Mouse (Mus musculus): ENCODE measurements around the gene Hoxd12.

Gene Hoxd12

DNA sequence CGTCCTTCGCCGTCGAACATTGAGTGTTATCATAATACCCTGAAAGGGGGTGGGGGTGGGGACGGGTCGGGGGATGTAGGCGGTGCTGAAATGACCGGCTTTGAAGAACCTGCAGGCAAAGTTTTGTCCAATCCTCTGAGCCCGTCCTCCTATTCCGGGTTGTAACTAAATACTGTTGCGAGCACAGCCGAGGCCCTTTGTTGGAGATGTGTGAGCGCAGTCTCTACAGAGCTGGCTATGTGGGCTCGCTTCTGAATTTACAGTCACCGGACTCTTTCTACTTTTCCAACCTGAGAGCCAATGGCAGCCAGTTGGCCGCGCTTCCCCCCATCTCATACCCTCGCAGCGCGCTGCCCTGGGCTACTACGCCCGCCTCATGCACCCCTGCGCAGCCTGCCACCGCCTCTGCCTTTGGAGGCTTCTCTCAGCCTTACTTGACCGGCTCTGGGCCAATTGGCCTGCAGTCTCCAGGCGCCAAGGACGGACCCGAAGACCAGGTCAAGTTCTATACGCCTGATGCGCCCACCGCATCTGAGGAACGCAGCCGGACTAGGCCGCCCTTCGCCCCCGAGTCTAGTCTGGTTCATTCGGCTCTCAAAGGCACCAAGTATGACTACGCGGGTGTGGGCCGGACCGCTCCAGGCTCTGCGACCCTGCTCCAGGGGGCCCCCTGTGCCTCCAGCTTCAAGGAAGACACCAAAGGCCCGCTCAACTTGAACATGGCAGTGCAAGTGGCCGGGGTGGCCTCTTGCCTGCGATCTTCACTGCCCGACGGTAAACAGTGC lies at the start of gene Hoxd12:
Gene Hoxd12, plus strand, starts transcription at position 133 of the 785 bp plus-strand sequence.
- DNase-seq (ENCODE audit: low read depth in 2 of 2, low spot score in 2 of 2), result no peak

DNA sequence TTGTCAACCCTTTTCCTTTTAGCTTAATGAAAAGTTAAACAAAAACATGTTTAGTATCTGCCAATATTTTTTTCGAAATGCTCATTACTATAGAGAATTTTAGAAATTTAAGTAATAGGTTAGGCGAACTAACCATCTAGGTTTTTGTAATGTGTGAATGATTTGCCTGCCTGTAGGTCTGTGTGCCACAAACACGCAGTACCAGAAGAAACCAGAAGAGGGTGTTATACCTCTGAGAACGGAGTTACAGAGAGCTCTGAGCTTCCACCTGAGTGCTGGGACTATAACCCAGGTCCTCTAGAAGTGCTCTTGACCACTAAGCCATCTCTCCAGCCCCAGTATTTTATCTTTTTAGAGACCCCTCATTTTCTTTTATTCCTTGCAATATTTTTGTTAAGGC lies 39.4 kb upstream of the Hoxd12 start:
- DNase-seq (ENCODE audit: low read depth in 2 of 2, low spot score in 2 of 2), result no peak

DNA sequence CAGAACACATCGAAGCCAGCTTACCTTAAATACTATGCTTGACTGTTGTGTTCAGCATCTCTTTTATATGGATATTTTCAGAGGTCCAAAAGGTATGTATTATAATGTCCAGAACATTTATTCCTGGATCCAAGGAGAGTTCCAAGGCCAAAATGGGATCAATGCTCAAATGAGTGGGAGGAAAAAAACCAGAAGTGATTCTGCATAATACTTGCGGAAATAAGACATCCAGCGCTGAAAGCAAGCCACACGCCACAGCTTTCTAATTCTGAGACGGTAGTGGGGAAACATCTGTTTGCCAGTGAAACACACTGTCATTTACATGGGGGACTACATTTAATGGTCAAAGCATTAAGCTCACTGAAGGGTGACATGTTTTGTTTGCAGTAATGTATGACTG lies 32.4 kb upstream of the Hoxd12 start:
- no peak for DNase-seq (ENCODE audit: low read depth in 2 of 2, low spot score in 2 of 2)

DNA sequence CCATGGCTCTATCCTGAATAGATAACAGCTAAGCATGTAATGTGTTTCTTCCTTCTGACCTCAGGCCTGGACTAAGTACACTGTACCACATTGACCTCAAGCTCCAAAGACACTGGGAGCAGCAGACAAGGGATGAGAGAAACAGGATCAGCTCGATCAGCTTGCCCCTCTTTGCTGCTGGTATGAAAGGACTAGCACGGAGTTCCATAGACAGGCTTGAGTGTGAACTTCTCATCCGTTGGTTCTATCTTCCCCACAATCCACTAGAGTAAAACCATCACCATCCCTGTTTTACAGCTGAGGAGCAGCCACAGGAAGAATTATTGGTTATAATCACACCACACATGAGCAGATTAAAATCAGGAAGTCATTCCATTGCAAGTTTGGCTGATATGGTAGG lies 29.2 kb upstream of the Hoxd12 start:
- no peak for DNase-seq (ENCODE audit: low read depth in 2 of 2, low spot score in 2 of 2)

DNA sequence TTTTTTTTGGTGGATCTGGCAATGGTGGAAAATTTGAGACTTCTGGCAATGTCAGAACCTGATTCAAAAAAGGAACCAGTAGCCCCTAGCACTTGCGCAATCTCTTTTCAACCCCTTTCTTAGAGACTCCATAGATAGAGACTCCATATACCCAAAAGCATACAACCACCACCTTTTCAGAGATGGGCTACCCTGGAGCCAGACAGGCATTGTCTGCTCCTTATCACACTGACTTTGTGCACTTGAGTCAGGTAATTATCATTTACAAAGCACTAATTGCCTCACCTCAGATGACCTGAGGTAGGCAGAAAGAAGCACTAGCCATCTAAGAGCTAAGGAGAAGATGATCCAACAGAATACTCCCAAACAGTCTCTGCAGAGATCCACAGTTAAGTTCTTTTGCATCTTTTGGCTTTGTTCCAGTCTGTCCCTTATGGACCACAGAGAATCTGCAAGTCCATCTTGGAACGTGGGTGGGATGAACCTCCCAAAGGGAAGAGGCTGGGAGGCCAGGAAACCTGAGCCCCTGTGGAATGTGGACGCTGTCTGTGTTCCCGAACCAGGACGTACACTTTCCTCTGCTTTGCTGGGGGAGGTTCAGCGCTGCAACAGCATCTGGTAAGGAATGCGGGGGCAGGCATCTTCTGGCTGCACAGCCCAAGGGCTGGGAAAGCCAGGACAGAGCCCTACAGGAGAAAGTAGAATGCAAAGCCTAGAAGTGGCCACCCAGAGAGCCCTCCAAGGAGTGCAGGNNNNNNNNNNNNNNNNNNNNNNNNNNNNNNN lies 27.5 kb upstream of the Hoxd12 start:
- no peak for DNase-seq (ENCODE audit: low read depth in 2 of 2, low spot score in 2 of 2)

DNA sequence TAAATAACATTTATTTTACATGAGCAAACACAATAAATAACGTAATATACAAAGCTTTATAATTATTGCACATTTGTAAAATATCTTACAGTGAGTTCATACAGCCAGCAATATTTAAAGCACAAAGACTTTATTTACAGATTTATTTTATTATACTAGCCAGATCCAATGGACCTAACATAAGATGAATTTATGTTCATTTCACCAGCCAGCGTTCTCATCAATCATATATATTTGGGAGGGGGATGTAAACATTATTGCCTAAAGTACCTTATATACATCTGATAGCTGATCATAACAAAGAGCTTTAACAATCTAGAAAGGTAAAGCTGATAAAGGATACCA lies 21.8 kb upstream of the Hoxd12 start:
- no peak for DNase-seq (ENCODE audit: low read depth in 2 of 2, low spot score in 2 of 2)

DNA sequence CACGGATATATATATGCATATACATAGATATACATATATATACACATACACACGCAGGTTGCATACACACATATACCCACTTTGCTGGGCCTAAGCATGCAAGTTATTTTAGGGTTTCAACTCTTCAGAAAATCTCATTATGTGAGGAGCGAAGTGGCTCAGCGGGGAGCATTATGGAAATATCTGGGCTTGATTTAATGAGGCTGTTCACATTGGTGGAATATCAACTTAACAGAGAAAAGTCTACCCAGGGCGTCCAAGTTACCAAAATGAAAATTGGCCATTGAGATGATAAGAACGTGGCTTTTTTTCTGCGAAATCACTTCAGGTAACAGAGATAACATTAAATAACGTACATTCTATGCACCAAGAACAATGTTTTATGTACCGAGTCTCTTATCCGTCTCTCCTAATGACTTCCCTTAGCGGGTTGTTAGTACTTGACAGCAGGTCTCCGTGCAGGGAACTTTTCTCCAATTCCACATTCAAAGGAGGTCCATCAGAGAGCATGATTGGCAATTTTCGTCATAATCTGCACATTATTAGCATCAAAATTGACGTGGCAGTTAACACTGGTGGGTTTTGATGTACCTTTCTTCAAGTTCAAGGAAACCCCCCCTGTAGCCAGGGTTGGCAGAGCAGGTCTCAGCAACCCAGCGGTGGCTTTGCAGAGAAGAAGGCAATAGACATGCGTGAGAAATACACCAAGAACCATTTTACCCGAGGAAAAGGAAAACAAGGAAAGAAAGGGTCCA lies 20.9 kb upstream of the Hoxd12 start:
- DNase-seq (ENCODE audit: low read depth in 2 of 2, low spot score in 2 of 2), result no peak

DNA sequence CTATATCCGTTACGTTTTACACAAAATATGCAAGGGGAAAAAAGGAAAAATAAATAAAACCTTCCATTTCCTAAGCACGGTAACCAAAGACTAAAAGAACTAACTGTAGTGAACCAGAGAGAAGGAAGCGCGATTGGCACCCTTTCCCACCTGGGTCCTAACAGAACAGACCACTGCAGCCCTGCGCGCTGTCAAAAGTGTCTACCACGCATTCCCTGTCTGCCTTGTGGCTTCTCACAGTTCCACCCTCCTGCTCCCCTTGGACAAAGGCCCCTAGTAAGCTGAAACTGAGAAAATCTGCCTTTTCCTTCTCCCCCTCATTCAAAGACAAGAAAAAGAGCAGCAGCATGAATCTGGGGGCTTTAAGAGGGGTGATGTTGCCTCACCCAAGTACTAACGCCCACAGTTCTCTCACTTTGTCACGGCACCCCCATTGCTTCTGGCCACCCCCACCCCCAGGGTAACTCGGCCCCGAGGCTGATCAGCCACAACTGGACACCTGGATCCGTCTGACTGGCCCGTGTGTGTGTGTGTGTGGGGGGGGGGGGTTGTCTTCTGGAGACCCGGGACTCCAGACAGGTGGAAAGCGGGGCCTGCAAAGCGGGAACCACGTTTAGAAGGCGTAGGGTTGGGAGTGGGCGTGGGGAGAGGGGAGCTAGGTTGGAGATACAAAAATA lies 19.9 kb upstream of the Hoxd12 start:
- no peak for DNase-seq (ENCODE audit: low read depth in 2 of 2, low spot score in 2 of 2)

DNA sequence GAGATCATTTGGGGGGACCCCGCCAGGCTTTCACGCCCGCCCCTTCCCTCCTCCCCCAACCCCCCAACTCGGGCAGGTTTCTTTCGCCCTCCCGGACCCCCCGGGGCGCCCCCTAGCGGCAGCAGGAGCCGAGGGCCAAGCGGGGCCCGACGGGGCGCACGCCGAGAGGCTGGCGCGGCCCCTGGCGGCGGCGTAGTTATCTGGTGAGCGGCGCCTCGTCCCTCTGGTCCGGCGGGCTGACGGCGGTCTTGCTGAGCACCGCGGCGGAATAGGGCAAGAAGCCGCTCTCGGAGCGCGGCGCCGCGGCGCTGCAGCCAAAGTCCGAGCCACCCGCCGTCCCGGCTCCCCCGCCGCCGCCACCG lies 19.4 kb upstream of the Hoxd12 start:
- no peak for DNase-seq (ENCODE audit: low read depth in 2 of 2, low spot score in 2 of 2)

DNA sequence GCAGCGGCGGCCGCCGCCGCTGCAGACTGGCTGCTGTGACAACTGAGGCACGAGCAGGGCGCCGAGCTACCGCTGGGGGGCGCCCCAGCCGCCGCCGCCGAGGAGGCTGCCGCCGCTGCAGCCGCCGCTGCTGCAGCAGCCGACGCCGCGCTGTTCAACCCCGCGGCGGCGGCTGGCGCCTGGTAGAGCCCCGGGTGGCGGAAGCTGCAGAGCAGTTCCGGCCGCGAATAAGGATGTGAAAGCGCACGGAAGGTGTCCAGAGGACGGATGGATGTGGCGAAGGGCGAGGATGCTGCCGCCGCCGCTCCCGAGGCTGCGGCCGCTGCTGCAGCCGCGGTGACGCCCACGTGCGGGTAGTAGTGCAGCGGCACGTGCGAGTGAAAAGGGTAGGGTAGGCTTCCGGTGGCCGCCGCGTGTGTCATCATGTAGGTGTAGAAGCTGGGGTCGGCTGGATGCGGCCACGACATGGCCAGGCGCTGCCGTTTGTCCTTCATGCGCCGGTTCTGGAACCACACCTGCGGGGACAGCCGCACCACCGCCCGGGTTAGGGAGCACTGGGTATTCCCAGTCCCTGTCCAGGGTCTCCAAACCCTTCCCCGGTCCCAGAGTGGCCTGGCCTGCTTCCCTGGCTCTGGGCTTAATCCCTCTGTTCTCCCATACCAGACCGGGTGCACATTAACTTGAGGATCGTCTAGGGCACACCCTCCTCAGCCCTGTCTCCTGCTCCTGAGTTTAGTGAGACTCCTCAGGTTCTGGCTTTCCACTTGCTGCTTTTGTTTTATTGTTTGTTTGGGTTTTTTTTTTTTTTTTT lies 18.8 kb upstream of the Hoxd12 start:
- peak in 1 of 2 experiments; percentile 20 for DNase-seq (ENCODE audit: low read depth in 2 of 2, low spot score in 2 of 2)

DNA sequence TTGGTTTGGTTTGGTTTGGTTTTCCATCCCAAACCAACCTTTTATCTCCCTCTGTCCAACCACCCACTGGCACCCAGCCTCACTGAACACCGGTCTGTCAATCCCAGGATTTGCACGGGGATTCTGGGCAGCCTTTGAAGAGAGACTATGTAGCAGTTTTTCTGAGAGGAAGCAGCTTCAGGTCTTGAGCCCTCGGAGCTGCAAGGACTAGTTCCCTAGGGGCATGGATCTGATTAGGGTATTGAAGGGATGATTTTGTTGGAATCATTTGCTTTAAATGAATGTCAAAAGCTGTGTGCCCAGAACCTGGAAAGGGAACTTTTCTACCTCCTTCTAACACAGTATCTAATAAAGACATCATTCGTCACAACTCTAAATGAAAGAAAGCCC lies 18.2 kb upstream of the Hoxd12 start:
- DNase-seq (ENCODE audit: low read depth in 2 of 2, low spot score in 2 of 2), result no peak

DNA sequence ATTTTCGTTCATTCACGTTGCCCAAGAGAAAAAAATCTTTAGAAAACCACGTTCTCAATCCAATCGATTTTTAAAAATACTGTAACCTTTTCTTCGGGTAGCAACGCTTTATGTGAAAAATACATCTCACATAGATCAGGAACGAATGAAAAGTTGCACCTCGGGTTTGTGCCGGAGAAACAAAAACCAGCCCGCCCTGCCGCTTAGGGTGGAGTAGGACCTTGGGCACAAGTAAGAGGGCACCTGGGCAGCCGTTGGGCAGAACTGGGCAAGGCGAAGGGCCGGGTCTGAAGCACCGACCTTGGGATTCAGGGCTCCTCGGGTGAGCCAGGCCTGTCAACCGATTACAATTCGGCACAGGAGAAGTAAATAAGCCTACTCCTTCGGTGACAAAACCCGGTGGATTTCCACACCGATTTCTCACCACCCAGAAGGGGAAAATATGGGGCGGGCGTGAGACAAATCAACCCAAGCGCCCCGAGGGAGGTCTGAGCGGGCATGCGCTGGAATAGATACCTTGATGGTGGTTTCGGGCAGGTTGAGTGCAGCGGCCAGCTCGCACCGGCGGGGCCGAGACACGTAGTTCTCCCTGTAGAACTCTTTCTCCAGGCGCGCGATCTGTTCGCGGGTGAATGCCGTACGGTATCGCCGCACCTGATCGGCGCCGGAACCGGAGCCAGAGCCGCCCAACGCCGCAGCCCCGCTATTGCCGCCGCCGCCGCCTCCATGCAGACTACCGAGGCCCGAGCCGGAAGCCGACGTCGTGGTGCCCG lies 17.4 kb upstream of the Hoxd12 start:
- no peak for DNase-seq (ENCODE audit: low read depth in 2 of 2, low spot score in 2 of 2)

DNA sequence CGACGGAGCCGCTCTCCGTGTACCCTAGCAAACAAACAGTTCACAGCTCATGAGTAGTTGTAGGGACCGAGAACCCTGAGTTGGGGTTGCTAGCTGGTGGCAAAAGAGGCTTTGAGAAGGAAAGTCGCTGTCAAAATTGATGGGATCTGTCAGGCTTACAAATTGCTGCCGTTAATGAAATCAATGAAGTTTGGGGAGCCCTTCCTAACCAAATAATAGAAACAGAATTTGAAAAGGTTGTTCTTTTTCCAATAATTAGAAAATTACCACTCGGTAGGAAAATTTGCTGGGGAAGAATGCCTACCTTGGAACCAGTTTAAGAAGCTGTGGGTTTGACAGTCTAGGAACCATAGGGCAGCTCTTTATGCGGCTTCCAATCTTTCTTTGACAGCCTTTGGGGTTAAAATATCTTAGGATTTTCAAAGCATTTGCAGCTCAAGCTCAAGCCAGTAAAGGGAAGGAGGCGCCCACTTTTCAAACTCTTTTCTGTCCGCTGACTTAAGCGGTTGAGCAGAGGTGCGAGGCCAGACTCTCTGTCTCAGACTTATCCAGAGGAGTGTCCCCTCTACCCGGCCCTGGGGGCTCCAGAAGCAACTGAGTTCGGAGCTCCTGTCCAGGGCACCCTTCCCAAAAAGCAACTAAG lies 16.7 kb upstream of the Hoxd12 start:
- no peak for DNase-seq (ENCODE audit: low read depth in 2 of 2, low spot score in 2 of 2)

DNA sequence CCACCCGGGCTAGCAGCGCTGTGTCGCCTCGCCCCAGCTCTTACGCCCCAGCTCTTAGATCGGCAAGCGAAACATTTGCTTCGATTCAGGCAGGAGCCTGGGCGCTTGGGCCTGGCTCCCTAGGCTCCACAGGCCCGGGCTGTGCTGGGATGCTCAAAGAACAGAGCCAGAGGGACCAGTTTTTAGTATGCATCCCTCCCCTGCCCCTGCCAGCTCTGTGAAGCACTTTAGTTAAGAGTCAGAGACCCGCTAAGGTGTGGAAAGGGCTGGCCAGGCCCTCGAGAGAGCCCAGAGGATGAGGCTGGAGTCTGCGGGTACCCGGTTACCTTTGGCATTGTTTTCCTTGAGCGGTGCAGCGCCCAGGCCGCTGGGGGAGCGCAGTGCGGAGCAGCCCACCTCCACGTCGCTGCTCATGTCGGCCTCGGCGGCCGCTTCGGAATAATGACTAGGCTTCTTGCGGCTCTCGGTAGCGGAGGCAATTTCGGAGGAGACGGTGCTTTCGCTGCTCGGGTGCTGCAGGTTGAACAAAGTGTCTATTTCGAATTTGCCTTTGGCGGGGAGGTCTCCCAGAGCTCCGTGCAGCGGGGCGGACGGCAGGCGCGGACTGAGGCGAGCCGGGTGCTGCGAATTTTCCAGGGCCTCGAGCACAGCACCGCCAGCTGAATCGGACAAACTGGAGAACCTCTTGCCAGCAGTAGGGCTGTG lies 16.0 kb upstream of the Hoxd12 start:
- DNase-seq (ENCODE audit: low read depth in 2 of 2, low spot score in 2 of 2), result no peak

DNA sequence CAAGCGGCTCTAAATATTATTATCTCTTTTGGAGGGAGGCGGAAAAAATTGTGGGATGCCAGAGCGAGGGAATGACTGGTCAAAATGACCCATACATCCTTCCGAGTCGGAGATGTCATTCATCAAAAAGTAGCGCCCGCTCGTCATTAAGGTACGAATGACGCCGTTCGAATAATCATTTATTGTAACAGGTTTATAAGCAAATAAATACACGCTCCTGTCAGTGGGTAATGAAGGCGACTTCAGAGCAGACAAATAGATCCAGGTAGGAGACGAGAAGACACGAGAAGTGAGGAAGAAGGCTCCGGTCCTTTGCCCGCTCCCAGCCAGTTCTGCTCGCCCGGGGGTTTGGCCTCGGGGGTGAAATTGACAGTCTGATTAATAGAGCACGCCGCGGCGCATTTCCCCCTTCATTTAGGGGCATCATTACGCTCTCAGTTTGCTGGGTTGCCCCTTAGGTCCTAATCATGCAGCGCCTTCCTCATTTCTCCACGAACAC lies 15.3 kb upstream of the Hoxd12 start, which contains the start of gene Evx2:
Gene Evx2, minus strand, starts transcription at position 51 of the 499 bp plus-strand sequence.
- DNase-seq (ENCODE audit: low read depth in 2 of 2, low spot score in 2 of 2), result no peak

DNA sequence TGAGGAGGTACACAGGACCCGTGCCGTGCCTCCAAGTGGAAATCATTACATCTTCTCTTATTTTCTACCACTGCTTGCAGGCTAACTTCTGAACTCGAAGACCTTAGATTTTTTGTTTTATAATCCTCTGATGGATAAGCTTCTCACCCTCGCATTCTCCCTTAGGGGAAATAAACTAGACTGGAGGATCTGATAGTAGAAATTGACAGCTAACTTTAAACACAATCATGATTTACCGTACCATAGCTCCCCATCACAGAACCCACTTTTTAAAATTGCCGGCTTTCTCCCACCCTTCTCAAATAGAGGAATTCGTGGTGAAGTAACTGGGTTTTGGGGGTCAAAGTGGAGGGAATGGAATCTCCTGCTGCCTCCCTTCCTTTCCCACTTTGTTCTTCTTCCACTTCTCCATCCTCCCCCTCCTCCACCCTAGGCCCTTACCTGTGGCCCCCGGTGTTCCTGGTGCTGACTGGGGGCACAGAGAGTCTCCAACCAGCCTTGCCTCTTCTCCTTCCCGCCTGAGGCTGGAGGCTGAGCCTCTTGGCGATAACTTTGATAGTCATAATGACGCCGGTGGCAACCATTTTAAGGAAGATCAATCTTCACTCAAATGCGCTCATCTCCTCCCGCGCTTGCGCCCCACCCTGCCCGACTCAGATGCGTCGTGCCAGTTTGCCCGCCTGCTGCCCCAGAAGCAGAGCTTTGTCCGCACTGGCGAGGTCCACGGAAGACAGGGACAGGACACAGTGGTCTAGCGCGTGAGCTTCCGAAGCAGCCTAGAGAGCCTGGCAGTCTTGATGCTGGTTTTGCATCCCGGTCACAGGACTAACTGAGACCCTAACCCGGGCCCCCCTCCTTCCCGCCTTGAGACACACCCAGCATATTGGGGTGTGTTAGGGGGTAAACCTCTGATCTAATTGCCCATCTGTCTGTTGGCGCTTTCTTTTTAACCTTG lies 14.1 kb upstream of the Hoxd12 start:
- DNase-seq (ENCODE audit: low read depth in 2 of 2, low spot score in 2 of 2), result no peak

DNA sequence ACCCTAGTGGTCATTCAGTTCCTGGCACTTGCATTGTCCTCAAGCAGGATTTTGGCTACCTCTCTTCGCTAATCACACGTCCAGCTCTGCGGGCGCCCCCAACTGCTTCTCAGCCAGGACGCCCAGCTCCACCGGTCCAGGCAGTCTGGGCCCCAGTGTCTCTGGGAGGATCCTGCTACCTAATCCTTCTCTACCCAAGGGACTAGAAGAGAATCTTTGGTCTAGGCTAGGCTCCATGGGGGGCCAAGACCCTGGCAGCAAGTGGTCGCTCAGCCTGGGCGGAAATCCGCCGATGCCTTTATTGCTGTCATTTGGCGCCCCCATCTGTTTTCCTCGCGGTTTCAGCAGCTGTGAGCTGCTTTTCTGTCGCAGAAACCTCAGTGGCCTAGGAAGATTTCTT lies 13.1 kb upstream of the Hoxd12 start:
- no peak for DNase-seq (ENCODE audit: low read depth in 2 of 2, low spot score in 2 of 2)
